Mouse (Mus musculus): ENCODE measurements at regions not wholly inside any gene's neighbourhood (a gene's known extent, or its start where the extent isn't known, plus 50 kb on each side); places are given as distances from the start of the nearest gene placed in this dataset.
"Not testable (repeated sequence)": the region's sequence is repeated elsewhere in the genome, so short reads cannot be mapped to it uniquely, and the experiment has no call there.

- 91% methylated on average over 2 of the region's 2 CpGs for WGBS
- not testable (repeated sequence) for DNase-seq (ENCODE audit: low read depth in 1 of 2, low spot score in 2 of 2); H3K36me3 ChIP-seq (ENCODE audit: control insufficient read depth, insufficient read depth, low read length); H3K27me3 ChIP-seq (ENCODE audit: control insufficient read depth, insufficient read depth, low read length); H3K4me1 ChIP-seq (ENCODE audit: control insufficient read depth, insufficient read depth, insufficient read length); H3K4me3 ChIP-seq (ENCODE audit: extremely low read depth, insufficient read depth, insufficient read length); H3K27ac ChIP-seq (ENCODE audit: insufficient read depth, low read length)
Observed at GRCm38 (mm10) chr1:14688041-14688440, 1405.1 kb downstream of the 4930444P10Rik start.

GRCm38 (mm10) chr1:14686172-14686571, 1407.0 kb downstream of the 4930444P10Rik start:
- no peak for TF ChIP-seq CTCF (IDR thresholded peaks at IDR 0.05; ENCODE audit: extremely low read depth, insufficient read depth, insufficient read length, insufficient replicate concordance)
- no peak overlapping the region for H3K4me3 ChIP-seq (ENCODE audit: extremely low read depth, insufficient read depth, insufficient read length)
- H3K27me3 ChIP-seq (ENCODE audit: control insufficient read depth, insufficient read depth, low read length): no peaks in the 10 kb centered on the region
- no peak for DNase-seq (ENCODE audit: low read depth in 1 of 2, low spot score in 2 of 2)
- H3K27ac ChIP-seq (ENCODE audit: insufficient read depth, low read length): no peak overlapping the region
- H3K4me1 ChIP-seq (ENCODE audit: control insufficient read depth, insufficient read depth, insufficient read length): no peaks in the 10 kb centered on the region
- H3K36me3 ChIP-seq (ENCODE audit: control insufficient read depth, insufficient read depth, low read length): no peaks in the 10 kb centered on the region
- 54% methylated on average over 2 of the region's 2 CpGs for WGBS

- no peak for TF ChIP-seq CTCF (IDR thresholded peaks at IDR 0.05; ENCODE audit: extremely low read depth, insufficient read depth, insufficient read length, insufficient replicate concordance)
- Histone ChIP-seq H3K4me1 (ENCODE audit: control insufficient read depth, insufficient read depth, insufficient read length) (no peaks in the 10 kb centered on the region), H3K27me3 (ENCODE audit: control insufficient read depth, insufficient read depth, low read length) (no peaks in the 10 kb centered on the region), H3K4me3 (ENCODE audit: extremely low read depth, insufficient read depth, insufficient read length) (no peak overlapping the region), H3K36me3 (ENCODE audit: control insufficient read depth, insufficient read depth, low read length) (no peaks in the 10 kb centered on the region), H3K27ac (ENCODE audit: insufficient read depth, low read length) (no peak overlapping the region)
- 33% methylated on average over 3 of the region's 3 CpGs for WGBS
- no peak for DNase-seq (ENCODE audit: low read depth in 1 of 2, low spot score in 2 of 2)
Observed at GRCm38 (mm10) chr1:14680443-14680842, 1412.7 kb downstream of the 4930444P10Rik start.

DNA sequence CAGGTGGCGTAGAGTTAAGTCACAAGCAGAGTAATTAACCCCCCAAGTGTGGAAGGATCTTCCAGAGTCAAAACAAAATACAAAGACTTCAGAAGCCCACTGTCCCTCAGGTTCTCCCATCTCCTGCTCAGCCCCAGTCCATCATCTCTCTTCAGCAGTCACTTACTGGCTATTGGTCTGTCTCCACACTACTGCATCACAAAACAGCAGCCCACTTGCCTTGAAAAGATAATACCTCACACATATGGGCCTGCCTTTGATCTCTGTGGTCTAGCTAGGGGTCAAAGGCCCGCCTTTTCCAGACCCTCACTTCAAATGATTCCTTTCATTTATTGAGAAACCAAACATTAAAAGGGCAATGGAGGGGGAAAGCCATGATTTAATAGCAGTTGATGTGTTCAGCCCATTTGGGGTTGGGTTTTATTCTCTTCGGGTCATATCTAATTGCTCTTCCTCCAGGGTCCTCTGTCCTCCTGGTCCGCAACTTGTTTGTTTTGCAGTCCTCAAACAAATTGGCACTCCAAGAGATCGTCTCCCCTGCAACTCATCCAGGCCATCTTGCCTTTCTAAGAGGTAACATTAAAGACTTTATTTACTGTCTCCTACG, 1420.6 kb downstream of the 4930444P10Rik start:
- Histone ChIP-seq H3K27ac (ENCODE audit: insufficient read depth, low read length) (no peak overlapping the region), H3K27me3 (ENCODE audit: control insufficient read depth, insufficient read depth, low read length) (no peaks in the 10 kb centered on the region), H3K36me3 (ENCODE audit: control insufficient read depth, insufficient read depth, low read length) (no peaks in the 10 kb centered on the region), H3K4me1 (ENCODE audit: control insufficient read depth, insufficient read depth, insufficient read length) (no peaks in the 10 kb centered on the region), H3K4me3 (ENCODE audit: extremely low read depth, insufficient read depth, insufficient read length) (no peak overlapping the region)
- no peak for TF ChIP-seq POLR2A (IDR thresholded peaks at IDR 0.05; ENCODE audit: low read depth, low read length)
- WGBS: 88% methylated on average over 6 of the region's 6 CpGs
- DNase-seq (ENCODE audit: low read depth in 1 of 2, low spot score in 2 of 2): no peak

DNA sequence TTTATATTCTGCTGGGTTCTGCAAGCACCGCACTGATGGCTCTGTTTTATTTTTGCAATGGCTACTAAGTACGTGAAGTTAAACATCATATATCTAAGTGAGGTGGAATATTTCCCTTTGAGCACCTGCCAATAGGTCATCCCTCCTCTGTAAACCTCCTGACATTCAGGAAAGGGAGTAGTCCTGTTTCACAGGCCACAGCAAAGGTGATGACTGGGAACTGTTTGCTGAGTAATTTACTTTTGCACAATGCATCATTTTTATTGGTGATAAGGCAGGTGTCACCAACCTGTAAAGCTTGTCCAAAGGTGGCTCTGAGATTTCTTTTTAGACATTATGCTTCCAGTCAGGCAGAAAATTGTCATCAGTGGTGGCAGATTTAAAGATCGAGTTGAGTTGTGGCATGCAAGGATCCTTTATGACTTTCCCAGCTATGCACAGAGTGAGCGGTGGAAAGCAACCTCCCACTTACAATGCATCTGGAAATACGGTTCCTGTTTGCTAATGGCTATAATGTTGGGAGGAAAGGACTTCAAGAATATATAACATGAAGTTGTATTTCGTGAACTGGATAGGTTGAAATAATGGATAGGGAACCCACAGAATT, 1430.3 kb downstream of the 4930444P10Rik start:
- Histone ChIP-seq H3K36me3 (ENCODE audit: control insufficient read depth, insufficient read depth, low read length) (no peaks in the 10 kb centered on the region), H3K27me3 (ENCODE audit: control insufficient read depth, insufficient read depth, low read length) (no peaks in the 10 kb centered on the region), H3K27ac (ENCODE audit: insufficient read depth, low read length) (no peak overlapping the region), H3K4me1 (ENCODE audit: control insufficient read depth, insufficient read depth, insufficient read length) (no peaks in the 10 kb centered on the region), H3K4me3 (ENCODE audit: extremely low read depth, insufficient read depth, insufficient read length) (no peak overlapping the region)
- no peak for DNase-seq (ENCODE audit: low read depth in 1 of 2, low spot score in 2 of 2)
- WGBS: 81% methylated on average over 6 of the region's 6 CpGs
- TF ChIP-seq CTCF (IDR thresholded peaks at IDR 0.05; ENCODE audit: extremely low read depth, insufficient read depth, insufficient read length, insufficient replicate concordance) (no peak), POLR2A (IDR thresholded peaks at IDR 0.05; ENCODE audit: low read depth, low read length) (no peak)

- DNase-seq (ENCODE audit: low read depth in 1 of 2, low spot score in 2 of 2): no peak
- Histone ChIP-seq H3K36me3 (ENCODE audit: control insufficient read depth, insufficient read depth, low read length) (no peaks in the 10 kb centered on the region), H3K4me1 (ENCODE audit: control insufficient read depth, insufficient read depth, insufficient read length) (no peaks in the 10 kb centered on the region), H3K4me3 (ENCODE audit: extremely low read depth, insufficient read depth, insufficient read length) (no peak overlapping the region), H3K27me3 (ENCODE audit: control insufficient read depth, insufficient read depth, low read length) (no peaks in the 10 kb centered on the region), H3K27ac (ENCODE audit: insufficient read depth, low read length) (no peak overlapping the region)
- no peak for TF ChIP-seq POLR2A (IDR thresholded peaks at IDR 0.05; ENCODE audit: low read depth, low read length)
- TF ChIP-seq CTCF (IDR thresholded peaks at IDR 0.05; ENCODE audit: extremely low read depth, insufficient read depth, insufficient read length, insufficient replicate concordance): no peak
- WGBS: 18% methylated on average over 2 of the region's 2 CpGs
Observed at GRCm38 (mm10) chr1:14661854-14662253, 1431.3 kb downstream of the 4930444P10Rik start.

DNA sequence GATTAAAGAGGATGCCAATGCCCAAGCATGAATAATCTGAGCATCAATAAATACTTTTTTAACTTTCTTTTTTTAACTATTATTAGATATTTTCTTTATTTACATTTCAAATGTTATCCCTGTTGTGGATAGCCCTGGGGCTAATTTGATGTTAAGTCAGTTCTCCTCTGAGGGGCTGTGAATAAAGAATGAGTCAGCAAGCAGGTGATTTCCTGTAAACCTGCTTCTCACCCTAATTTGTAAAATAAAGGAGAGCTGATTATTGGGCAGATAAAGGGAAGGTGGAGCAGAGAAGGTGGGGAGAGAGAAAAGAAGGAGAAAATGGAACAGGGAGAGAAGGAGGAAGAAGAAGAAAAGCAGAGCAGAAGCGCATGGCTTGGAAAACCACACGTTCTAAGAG, 1442.8 kb downstream of the 4930444P10Rik start:
- Histone ChIP-seq H3K4me1 (ENCODE audit: control insufficient read depth, insufficient read depth, insufficient read length) (no peaks in the 10 kb centered on the region), H3K27ac (ENCODE audit: insufficient read depth, low read length) (no peak overlapping the region), H3K27me3 (ENCODE audit: control insufficient read depth, insufficient read depth, low read length) (no peaks in the 10 kb centered on the region), H3K4me3 (ENCODE audit: extremely low read depth, insufficient read depth, insufficient read length) (no peak overlapping the region), H3K36me3 (ENCODE audit: control insufficient read depth, insufficient read depth, low read length) (no peaks in the 10 kb centered on the region)
- 72% methylated on average over 2 of the region's 2 CpGs for WGBS
- no peak for DNase-seq (ENCODE audit: low read depth in 1 of 2, low spot score in 2 of 2)
- TF ChIP-seq POLR2A (IDR thresholded peaks at IDR 0.05; ENCODE audit: low read depth, low read length): no peak
- TF ChIP-seq CTCF (IDR thresholded peaks at IDR 0.05; ENCODE audit: extremely low read depth, insufficient read depth, insufficient read length, insufficient replicate concordance): no peak

Data from spleen, adult 2 months (tissue).